Mouse (Mus musculus) layer of hippocampus, postnatal 36 days (tissue): ENCODE results near the gene Nhsl2. TPM values are rescaled to one million over a fixed set of nuclear protein-coding genes. Genes with fewer than 3 reads are reported as not detected.
A peak's percentile ranks its signal among the peaks of the same experiment; 100 is the strongest.

Experiments used
- DNase-seq, 2 experiments: peaks; one replicate each; pipeline ENCODE4 v3.0.0; 2022
- total RNA-seq, 2 experiments: library from RNA; stranded (reverse); gene quantifications; 2 replicates each; pipeline ENCODE4 v1.2.3; 2021

Gene Nhsl2
- total RNA-seq, 2 experiments from 2014 or later, result 48.7 to 58.8 TPM

DNA sequence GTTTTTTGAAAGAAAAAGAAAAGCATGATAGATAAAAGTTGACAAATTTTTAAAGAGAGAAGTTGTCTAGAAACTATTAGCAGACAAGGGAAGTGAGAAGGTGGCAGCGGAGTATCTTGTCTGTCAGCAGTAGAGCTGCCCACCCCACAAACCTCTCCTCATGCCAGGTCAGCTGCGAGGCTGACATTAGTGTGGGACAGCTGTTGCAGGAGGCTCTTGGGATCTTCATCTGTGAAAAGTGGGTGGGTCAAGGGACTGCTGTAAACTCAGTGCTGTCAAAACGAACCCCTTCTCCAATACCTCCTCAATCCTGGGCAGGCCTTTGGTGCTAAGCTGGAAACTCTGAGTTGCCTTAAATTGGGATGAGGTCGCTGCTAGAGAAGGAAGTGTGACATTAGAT is 202.0 kb downstream of the Nhsl2 start:
- DNase-seq, result no peak

GRCm38 (mm10) chrX:102053371-102053770 is 204.2 kb downstream of the Nhsl2 start:
- DNase-seq, result no peak

DNA sequence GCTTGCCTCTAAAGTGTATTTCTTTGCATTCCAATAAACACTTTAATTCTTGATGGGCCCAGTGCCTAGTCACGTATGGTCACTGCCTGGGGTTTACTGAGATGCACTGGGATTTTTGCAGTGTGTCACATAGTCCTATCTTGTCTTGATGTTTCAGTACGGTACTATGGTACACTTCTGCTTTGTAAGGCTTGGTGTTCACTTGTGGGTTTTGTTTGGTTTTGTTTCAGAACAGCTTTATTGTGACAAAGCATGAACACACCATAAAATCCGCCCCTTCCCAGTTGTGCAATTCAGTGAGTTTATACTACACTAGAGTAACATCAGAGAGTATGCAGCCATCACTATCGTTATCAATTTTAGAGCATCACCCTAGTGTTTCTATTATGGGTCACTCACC is 204.8 kb downstream of the Nhsl2 start:
- DNase-seq, result no peak

- no peak for DNase-seq
Observed at GRCm38 (mm10) chrX:102059437-102059836, 210.3 kb downstream of the Nhsl2 start.

DNA sequence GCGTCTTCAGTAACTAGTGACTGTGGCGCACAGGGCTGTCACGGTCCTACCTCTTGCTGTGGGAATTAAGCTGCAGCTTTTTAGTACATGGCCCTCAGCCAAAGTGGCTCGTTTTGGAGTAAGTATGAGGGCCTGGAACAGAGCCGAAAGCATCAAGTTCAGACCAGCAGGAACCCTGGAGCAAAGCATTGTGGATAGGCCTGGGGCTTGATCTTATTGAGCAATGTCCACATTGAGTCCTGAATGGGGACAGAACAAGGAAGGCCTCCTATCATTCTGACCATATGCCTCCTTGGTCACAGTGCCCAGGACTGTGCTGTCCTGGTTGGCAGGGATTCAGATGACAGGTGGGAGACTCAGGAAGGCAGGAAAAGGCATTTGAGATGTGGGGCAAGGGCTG is 211.1 kb downstream of the Nhsl2 start:
- DNase-seq, result no peak

- no peak for DNase-seq
Observed at GRCm38 (mm10) chrX:102060891-102061290, 211.7 kb downstream of the Nhsl2 start.

- DNase-seq, result no peak
Observed at GRCm38 (mm10) chrX:102064062-102064461, 214.9 kb downstream of the Nhsl2 start.

DNA sequence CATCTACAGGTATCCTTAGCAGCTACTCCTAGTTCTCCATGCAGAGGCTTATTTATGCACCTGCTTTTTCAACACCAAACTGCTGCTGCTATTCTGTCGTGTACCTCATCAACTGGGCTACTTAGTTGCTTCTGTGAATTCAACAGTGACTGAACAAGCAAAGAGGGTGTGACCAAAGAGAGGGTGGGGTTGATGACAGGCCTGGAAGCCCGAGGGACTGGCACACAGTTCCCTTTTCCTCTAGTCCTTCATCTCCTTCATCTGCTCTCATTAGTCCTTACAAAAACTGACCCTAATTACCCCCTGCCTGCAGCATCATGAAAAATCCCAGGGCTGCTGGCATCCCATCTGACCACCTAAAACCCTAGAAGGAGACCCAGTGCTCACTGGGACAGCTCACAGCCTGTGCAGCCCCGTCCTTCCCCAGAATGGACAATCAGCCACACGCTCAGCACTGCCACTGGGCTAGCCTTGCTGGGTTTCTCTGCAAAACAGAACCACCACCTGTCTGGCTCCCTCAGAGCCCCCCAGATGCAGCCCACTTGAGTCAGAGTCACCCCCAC is 216.1 kb downstream of the Nhsl2 start:
- DNase-seq, result no peak

GRCm38 (mm10) chrX:102066134-102066533 is 216.9 kb downstream of the Nhsl2 start:
- peak; percentile 47 to 67 for DNase-seq

DNA sequence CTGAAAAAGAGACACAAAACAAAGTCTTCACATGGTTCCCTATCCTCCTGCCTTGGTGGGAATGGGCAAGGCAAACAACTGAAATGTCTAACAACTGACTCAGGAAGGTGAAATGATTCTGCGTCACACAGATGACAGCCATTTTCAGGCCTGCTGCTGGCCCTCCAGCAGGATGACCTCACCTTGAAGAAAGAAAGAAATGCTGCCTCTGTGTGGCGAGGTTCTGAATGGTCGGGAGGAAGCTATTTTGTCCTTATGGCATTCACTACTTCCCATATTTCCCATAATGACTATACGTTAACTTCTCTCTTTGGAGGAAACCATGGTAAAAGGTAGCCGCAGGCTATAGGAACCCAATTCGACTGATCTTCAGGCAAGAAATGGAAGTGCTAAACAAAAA is 217.9 kb downstream of the Nhsl2 start:
- DNase-seq, result no peak

GRCm38 (mm10) chrX:102068811-102069540 is 219.8 kb downstream of the Nhsl2 start:
- no peak for DNase-seq

DNA sequence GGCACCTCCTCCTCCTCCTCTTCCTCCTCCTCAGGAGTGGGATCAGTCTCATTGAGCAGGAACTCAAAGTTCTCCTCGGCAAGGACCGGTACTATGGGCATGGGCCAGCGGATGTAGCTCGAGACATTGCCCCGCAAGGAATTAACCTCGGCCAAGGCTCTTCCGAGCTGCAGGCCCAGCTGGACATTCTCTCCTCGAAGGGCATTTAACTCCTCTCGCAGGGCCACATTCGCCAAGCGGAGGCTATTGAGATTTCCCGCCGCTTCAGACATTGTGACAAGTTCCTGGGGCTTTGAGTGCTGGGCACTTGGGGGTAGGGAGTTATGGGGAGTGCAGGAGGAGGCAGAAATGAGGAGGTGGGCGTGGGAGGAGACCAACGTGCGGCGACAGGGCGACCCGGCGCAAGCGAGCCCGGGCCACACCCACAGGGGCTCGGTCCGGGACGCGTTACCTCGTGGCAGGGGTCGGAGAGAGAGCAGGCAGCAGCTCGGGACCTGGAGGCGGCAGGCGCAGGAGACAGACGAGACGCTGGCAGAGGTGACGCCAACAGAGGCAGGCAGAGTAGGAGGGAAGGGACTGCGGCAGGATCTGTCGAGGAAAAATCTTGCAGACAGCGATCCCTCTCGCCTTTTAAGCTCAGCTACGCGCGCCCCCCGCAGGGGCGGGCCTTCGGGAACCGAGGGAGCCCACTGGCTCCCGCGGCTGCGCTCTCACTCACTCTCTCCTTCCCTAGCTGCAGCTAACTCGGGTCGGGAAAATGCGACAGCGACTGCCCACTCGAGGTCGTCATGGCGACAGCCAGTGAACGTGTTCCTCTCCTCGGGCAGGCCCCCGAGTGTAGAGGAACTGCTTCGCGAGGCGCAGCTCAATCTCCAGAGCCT is 221.6 kb downstream of the Nhsl2 start, which contains the start of gene Rtl5:
Gene Rtl5, minus strand, starts transcription at position 714 of the 881 bp plus-strand sequence.
- DNase-seq, result peak; percentile 69 to 78

- no peak for DNase-seq
Observed at GRCm38 (mm10) chrX:102071517-102071916, 222.3 kb downstream of the Nhsl2 start.

GRCm38 (mm10) chrX:102073605-102074325 is 224.6 kb downstream of the Nhsl2 start:
- DNase-seq, result no peak

- DNase-seq, result no peak
Observed at GRCm38 (mm10) chrX:102074435-102074834, 225.2 kb downstream of the Nhsl2 start.

- no peak for DNase-seq
Observed at GRCm38 (mm10) chrX:102075158-102075557, 226.0 kb downstream of the Nhsl2 start.

DNA sequence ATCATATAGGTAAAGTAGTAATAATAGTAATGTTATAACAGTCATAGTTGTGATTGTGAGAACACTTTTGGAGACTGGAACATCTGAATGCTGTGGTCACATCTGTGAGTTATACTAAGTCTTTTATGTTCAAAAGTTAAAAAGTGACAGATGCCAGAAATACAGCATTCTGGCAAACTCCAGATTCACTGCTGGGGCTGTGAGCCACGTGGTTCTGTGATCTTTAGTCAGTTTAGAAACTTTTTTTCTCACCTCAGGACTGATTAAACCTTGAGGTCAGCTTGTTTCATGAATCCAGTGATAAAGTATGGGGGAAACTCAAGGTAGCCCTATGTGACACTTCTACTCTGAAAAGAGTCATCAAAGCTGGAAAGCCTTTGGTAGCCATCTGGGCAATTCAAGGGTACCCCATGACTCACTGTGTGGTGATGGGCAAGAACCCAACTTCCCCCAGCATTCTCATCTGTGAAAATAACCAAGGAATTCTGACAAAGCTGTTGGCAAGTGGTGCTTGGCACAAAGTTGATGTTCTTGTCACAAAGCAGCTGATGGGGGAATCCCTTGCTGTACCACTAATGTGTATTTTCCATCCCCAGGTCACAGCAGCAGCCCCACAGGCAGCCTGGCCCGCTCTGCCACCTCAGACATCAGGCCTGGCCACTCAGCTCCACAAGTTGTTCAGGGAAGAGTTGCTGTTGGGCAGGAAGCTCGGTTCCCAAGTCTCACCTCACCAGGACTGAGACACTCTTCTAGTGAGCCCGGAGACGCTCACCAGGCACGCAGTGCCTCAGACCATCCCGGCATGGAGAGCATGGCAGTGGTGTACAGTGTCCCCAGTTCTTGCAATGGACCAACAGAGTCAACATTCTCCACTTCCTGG is 227.9 kb downstream of the Nhsl2 start:
- no peak for DNase-seq

GRCm38 (mm10) chrX:102081076-102081475 is 231.9 kb downstream of the Nhsl2 start:
- DNase-seq, result no peak

DNA sequence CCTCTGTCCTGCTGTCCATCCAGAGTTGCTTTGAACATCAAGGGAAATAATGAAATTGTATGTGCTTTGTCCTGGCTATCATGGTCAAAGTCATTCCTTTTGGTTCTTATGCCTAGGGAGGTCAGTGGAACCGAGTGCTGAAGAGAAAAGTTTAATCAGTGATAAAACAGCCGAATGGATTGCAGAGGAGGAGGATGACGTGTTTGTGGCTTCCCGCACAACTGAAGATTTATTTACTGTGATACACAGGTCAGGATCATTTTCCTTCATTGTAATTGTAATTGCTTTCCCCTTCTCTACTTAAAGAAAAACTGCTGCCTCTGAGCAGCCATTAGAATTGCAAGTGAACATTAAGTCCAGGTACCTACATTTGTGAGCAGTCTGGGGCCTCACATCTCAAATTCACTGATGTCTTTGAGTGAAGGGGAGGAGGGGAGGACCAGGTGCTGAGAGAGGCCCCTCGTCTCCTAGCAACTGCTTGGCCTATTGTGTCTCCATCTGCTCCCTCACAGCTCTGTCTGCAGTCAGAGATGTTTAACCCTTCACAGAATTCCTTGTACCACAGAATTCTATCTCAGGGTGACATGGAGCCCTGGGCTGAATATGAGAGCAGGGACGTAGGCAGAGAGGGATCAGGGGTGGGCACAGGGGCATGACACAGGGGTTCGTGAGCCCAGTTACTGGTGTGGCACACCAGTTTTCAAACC is 232.5 kb downstream of the Nhsl2 start:
- DNase-seq, result no peak

- DNase-seq, result no peak
Observed at GRCm38 (mm10) chrX:102082340-102082739, 233.2 kb downstream of the Nhsl2 start.
